Mouse (Mus musculus) heart, postnatal 0 days (tissue): ENCODE data around the gene Lasp1.

Experiments used
- CTCF ChIP-seq: IDR thresholded peaks from 2 replicates; pipeline ENCODE4 v1.5.1; 2016; ENCODE audit warnings: antibody characterized with exemption, control low read depth, low read depth
- EP300 ChIP-seq: IDR thresholded peaks from 2 replicates; pipeline ENCODE4 v1.6.1; 2016; ENCODE audit warnings: antibody characterized with exemption, low read depth

DNA sequence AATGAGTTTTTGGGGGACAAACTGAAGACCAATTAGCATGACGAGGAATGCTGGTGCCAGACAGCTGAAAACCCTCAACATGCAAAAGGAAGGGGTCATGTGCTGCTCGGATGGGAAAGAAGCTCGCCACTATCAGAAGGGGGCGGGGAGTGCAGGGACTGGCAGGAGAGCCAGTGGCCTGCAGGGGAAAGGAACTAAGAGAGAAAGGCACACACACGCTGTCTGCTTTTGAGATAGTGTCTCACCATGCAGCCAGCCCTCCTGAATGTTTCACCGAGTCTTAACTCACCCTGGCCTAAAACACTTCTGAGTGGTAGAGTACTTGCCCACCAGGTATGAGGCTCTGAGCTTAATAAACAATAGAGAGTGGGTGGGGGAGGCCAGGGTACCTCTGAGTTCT is 39.9 kb upstream of the Lasp1 start:
- TF ChIP-seq CTCF (no peak), EP300 (no peak)
